Mouse (Mus musculus): ENCODE data around the gene Oas3.

DNA sequence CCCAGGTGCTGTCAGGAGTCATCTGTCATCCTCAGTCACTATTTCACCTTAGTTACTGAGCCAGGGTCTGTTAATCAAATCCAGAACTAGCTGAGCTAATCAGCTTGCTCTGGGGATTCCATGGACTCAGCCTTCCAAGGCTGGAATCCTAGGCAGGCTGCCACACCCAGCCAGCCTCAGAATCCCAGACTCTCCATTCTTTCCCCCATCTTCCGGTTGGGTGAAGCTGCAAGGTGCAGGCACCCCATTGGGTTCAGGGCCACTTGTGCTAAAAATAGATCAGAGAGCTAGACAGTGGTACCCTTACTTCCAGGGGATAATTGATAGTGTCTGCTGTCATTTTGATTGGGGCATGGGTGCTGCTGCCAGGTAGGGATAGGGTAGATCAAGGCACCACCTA lies 44.7 kb downstream of the Oas3 start:
- no peak for TF ChIP-seq ZNF384 (IDR thresholded peaks at IDR 0.05; ENCODE audit: low read depth, low read length)
- no peak for TF ChIP-seq MAFK (IDR thresholded peaks at IDR 0.05; ENCODE audit: insufficient read depth, low read depth, low read length)
- TF ChIP-seq ZC3H11A (IDR thresholded peaks at IDR 0.05; ENCODE audit: borderline replicate concordance, low read depth, low read length): no peak
- no peak for TF ChIP-seq CHD2 (IDR thresholded peaks at IDR 0.05; ENCODE audit: low read depth, low read length)
- 0 out of 2 replicates have a peak, but pooled peaks have one; percentile 24 for TF ChIP-seq HCFC1 (IDR thresholded peaks at IDR 0.05; ENCODE audit: borderline replicate concordance, insufficient read depth, low read length)

Measured in ES-E14 (cell line).